Mouse (Mus musculus) heart, adult 2 months (tissue): ENCODE data around the gene Fabp7.

Source experiments
- CTCF ChIP-seq: fragments of 200-600 bp; IDR thresholded peaks from 2 replicates; pipeline ENCODE4 v1.8.1; 2022; ENCODE audit warnings: antibody characterized with exemption, mild to moderate bottlenecking, moderate library complexity
- EP300 ChIP-seq: fragments of 200-500 bp; IDR thresholded peaks from 2 replicates; pipeline ENCODE4 v1.6.1; 2011; ENCODE audit warnings: low read depth, low read length, control low read depth; ENCODE audit not compliant: insufficient read depth
- POLR2A ChIP-seq: fragments of 200-500 bp; IDR thresholded peaks from 2 replicates; pipeline ENCODE4 v1.6.1; 2011; ENCODE audit warnings: mild to moderate bottlenecking, low read depth, low read length, control low read depth; ENCODE audit not compliant: insufficient read depth

GRCm38 (mm10) chr10:57784876-57785150, at the start of gene Fabp7:
- TF ChIP-seq EP300 (no peak), CTCF (no peak), POLR2A (no peak)
